Mouse (Mus musculus) urinary bladder, postnatal 4 days (tissue): Measurements from ENCODE around the gene Cldn20.

Source experiments
- DNase-seq, 2 experiments: peaks; one replicate each; pipeline ENCODE4 v3.0.0; 2021 to 2022; ENCODE audit warnings: low spot score in 2 of 2

The Cldn20 gene

DNA sequence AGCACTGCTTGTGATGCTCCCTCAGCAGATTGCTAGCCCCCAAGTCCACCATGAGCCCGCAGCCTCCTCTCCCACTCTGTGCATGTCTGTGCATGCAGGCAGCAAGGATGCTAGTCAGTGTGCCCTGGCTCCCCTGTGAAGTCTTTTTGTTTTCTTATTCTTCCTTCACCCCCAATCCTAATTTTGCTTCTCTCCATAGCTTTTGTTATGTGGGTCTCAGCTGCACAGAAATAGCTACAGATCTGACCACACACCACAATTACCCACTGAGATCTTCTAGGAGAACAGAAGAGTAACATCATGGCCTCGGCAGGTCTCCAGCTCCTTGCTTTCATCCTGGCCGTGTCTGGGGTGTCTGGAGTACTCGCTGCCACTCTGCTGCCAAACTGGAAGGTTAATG lies at the start of gene Cldn20:
Gene Cldn20, plus strand, starts transcription at position 301 of the 400 bp plus-strand sequence.
- no peak for DNase-seq

- no peak for DNase-seq
These were observed 49.3 kb upstream of the Cldn20 start for GRCm38 (mm10) chr17:3483091-3483490.

GRCm38 (mm10) chr17:3485851-3486250 lies 46.5 kb upstream of the Cldn20 start:
- DNase-seq = no peak

GRCm38 (mm10) chr17:3487211-3487610 lies 45.1 kb upstream of the Cldn20 start:
- no peak for DNase-seq

DNA sequence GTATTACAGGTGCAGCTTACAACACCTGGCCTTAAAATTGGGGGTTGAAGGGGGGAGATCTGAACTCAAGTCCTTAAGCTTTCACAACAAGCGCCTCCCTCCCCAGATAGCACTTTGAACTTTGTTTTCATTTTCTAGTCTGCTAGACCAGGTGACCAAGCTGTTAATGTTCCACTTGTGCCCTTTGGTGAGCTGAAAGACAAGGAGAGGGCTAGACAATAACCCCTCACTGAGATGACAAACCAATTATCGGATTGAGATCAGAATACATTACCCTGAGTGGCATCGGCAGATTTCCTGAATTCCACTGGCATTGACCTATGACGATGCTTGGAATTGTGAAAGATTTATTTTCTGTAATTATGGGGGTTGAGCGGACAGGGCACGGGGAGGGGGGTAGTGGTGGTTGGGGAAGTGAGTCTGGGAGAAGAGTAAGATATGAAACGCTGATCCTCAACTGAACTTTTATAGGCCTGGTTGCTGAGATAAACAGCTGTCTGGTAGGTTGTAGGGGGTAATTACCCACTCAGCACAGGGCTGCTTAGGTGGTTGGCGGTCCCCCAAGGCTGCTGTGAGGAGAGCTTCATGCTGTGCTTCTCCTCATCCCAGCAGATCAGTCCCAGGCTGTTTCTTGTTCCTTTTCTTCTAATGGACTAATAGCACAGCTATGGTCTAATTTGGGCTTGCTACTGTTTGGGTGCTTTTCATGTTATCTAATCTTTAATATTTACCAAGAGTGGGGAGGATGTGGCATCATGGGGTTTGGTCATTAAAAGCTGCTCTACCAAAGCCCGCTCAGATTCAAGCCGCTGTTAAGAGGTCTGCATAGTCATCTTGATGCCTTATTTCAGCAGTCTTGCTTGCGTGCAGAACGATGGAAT lies 44.4 kb upstream of the Cldn20 start:
- no peak for DNase-seq

DNA sequence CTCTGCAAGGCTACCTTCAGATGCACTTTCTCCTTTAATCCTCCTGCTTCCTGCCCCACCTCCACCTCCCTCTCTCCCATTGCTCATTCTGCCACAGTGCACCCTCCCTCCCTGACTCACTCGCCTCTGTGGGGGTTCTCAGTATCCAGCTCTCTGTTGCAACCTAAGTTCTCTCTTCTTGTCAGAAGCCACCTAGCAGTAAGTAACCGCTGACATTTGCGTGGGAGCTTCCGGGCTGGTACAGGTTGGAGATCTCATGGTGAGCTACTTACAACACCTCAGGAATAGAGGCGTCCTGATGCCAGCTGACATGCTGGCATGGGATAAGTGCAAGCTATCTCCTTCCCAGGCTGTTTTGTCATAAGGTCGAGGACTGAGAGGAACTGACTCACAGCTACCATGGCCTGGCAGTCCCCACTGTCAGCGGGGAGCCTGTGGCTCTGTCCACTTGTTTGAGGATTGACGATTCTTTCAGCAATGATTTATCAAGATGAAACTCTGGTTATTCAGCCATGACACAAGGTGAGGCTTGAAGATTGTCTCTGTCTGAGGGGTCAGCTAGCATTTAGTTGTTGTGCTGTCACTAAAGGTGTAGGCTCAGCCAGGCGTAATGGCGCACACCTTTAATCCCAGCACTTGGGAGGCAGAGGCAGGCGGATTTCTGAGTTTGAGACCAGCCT lies 42.0 kb upstream of the Cldn20 start:
- DNase-seq = no peak

GRCm38 (mm10) chr17:3491065-3491464 lies 41.3 kb upstream of the Cldn20 start:
- no peak for DNase-seq

- no peak for DNase-seq
These were observed 40.7 kb upstream of the Cldn20 start for GRCm38 (mm10) chr17:3491667-3492066.

DNA sequence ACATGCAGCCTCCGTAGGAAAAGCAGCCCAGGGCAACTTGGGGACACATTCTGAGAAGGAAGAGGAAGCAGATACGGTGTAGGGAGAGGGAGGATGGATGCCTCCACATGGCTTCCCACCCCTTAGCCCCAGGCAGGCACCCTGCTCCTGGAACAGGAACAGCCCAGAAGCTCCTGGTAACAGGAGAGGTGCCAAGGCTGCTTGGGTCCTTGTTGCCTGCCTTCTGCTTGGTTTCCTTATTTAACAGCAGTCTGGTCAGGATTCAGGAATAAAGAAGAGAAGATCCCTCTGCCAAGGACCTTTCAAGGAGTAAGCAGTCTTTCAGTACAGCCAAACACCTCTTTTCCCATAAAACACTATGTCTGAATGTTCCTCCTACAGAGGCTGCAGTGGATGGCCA lies 36.8 kb upstream of the Cldn20 start:
- DNase-seq = no peak

DNA sequence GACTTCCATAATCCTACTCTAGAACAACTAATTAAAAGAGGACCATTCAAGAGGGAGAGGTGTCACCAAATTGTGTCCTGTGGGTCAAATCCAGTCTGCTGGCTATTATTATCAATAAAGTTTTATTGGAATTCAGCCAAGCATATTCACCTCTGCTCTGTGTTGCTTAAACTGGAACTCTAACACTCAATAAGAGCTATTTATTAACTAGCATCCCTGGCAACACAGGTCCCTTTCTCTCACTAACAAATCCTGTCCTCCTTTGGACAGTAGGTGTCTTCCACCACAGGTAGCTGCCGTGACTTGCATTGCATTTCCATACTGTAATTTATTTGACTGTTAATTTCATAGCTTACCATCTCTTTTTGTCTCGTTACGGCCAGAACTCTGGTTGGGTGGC lies 36.3 kb upstream of the Cldn20 start:
- no peak for DNase-seq

GRCm38 (mm10) chr17:3498086-3498485 lies 34.3 kb upstream of the Cldn20 start:
- no peak for DNase-seq

GRCm38 (mm10) chr17:3498580-3498979 lies 33.8 kb upstream of the Cldn20 start:
- no peak for DNase-seq

DNA sequence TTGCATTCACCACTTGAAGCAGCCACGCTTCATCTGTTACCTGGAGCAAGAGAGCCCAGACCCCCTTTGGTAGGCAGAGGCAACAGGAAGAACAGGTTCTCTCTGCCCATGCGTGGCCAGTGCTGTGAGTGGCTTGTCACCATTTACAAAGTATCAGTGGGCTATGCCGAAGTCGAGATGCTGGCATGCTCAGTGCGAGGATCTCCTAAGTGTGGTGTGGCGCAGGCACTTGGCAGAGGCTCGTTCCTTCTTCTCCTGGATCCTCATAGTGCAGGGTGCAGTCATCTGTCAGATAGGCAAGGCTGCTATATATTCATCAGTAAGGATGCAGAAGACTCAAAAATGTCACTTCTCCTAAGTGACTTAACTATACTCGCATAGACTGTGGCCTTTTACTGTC lies 32.9 kb upstream of the Cldn20 start:
- no peak for DNase-seq

DNA sequence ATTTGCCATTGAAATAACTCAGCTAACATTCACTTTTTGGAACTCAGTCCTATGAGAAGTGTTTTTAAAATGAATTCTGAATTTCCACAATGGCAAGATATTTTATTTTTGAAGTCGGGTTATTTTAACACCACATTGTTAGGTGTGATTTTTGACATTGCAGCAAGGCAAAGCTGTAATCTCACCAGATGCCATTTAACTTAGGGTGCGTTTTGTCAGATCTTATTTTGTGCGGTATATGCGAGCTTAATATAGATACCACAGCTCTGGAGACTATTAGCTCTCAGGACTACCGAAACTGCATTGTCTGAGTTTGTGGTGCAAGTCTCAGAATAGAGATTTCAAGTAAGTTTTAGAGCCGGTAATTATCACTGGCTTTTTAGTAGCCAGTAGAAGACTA lies 32.3 kb upstream of the Cldn20 start:
- DNase-seq = no peak

- DNase-seq = no peak
These were observed 31.4 kb upstream of the Cldn20 start for GRCm38 (mm10) chr17:3500936-3501335.

DNA sequence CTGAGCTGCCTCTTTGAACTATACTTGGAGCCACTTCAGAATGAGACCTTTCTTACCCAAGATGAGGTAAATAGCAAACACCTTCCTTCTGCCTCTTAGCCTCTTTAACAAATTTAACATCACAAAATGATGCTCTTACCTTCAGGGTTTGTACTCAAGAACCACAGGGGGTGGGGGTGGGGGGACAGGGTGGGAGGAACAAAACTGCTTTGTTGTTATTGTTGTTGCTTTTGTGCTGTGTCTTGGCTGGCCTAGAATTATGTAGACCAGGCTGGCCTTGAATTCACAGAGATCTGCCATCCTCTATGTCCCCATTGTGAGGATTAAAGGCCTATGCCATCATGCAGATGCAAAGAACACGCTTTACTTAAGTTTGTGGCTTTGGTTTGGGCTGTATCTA lies 26.6 kb upstream of the Cldn20 start:
- no peak for DNase-seq

DNA sequence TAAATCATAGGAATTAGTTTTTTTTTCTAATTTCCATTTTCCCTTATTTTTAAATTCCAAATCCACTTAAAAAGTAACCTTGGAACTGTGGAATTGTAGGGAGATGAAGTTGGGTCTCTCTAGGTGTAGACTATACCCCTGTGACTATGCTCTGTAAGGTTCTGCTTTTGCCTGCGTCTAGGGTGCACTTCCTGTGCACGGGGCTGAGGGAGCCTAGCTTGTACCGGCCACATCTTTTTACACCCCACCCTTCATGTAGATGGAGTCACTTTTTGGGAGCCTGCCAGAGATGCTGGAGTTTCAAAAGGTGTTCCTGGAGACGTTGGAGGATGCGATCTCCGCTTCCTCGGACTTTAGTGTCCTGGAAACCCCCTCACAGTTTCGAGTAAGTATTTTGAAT lies 25.8 kb upstream of the Cldn20 start:
- no peak for DNase-seq

DNA sequence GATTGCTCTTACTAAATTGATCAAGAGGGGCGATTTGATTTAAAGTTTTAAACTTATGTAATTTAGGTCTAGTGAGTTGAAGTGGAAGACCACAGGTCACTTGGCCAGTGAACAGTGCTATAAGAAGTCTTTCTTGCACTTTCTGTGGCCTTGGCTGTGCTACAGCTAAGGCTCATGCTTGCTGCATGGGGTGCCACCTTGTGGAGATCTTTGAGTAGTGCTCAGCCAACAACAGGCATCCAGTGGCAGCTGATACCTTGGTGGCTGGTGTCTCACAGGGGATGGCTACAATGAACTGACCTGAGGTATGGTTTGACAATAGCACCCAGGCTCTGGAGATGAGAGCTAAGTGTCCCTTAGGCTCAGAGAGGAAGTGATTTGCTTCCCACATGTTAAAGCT lies 22.5 kb upstream of the Cldn20 start:
- DNase-seq = peak in 1 of 2 experiments; percentile 24

GRCm38 (mm10) chr17:3514316-3514715 lies 18.0 kb upstream of the Cldn20 start:
- DNase-seq = no peak

GRCm38 (mm10) chr17:3515851-3516250 lies 16.5 kb upstream of the Cldn20 start:
- DNase-seq = no peak

GRCm38 (mm10) chr17:3516406-3516805 lies 15.9 kb upstream of the Cldn20 start:
- DNase-seq = no peak

- DNase-seq = no peak
These were observed 12.0 kb upstream of the Cldn20 start for GRCm38 (mm10) chr17:3520344-3520743.

GRCm38 (mm10) chr17:3527841-3528471 lies 4.4 kb upstream of the Cldn20 start:
- no peak for DNase-seq
